ENCODE assay signal across 8 mouse cellular contexts in the genomic region with DNA sequence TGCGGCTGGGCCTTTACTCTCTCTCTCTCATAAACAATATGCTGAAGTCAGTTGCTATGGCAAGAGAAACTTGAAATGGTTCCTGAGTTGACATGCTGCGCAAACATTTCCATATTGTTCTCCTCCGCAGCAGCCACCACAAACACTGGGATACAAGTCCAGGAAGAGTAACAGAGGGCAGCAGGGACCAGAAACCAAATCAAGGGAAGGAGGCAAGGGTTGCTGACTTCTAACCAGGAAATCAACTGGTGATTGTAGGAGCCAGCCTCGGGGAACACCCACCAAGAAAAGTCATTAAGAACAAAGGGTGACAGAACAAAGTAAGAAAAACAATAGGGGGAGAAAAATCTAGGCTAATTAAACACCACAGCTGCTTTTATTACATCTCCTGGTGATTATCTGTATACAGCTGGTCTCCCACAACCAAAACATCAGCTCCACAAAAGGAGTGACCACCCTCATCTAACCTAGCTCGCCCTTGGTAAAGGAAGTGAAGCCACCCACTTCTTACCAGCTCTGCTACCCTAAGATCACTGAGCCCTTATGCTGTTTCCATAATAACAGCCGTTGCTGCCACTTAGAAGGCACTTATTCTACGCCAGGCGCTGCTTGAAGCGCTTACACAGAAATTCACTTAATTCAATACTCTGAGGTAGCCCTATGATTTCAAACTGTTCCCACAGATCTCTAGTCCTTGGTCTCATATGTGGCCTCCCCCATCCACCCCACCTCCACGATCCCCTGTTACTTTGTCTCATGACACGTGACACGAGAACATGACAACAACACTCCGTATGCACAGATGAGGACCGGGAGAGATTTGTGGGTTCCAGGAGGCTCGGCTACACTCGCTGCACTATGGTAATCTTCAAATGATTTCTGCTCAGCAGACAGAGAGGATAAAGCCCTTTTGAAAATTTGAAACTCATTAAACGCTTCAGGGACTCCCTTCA. TPM values are rescaled to one million over a fixed set of nuclear protein-coding genes. Genes with fewer than 3 reads are reported as not detected.
DNase-seq lines count a peak whose midpoint lies in the region; TF ChIP-seq lines count a peak whose summit lies in the region.
"Had no signal": no experiment of that assay in that cellular context is flagged by ENCODE, and none has a peak within 500 bp of the region (broad histone marks: within the 10 kb centered on the region; RNA-seq: fewer than 3 reads in every experiment).

No protein-coding gene starts in this region.

- TF ChIP-seq EP300 in CH12.LX (IDR thresholded peaks at IDR 0.05; ENCODE audit: low read length) = no peak
- TF ChIP-seq EP300 in MEL (IDR thresholded peaks at IDR 0.05; ENCODE audit: low read depth in 1 of 2, low read length in 2 of 2) = no peak

- whole genome bisulfite sequencing in hindbrain, embryonic 10.5 days = 40% methylated on average over 17 of the region's 17 CpGs

- no peak for TF ChIP-seq CTCF in CH12.LX (conservative IDR thresholded peaks at IDR 0.05 in 1 of 2, IDR thresholded peaks at IDR 0.05 in 1 of 2; ENCODE audit: low read depth in 2 of 2, low read length in 2 of 2)
- TF ChIP-seq CTCF in MEL (IDR thresholded peaks at IDR 0.05 in 2 of 3, conservative IDR thresholded peaks at IDR 0.05 in 1 of 3; ENCODE audit: control insufficient read depth in 1 of 3, insufficient read depth in 1 of 3, low read depth in 2 of 3, low read length in 3 of 3, poor library complexity in 1 of 3, severe bottlenecking in 1 of 3) = no peak

- H3K27ac ChIP-seq in CH12.LX (ENCODE audit: insufficient read depth, low read depth) (no peak overlapping the region), MEL (ENCODE audit: control insufficient read depth, low read depth, low read length) (no peak overlapping the region)
- H3K27ac ChIP-seq in hindbrain, embryonic 10.5 days = no peak overlapping the region

- no peaks in the 10 kb centered on the region for H3K79me2 ChIP-seq in CH12.LX (replicated peaks; ENCODE audit: control insufficient read depth, extremely low read depth, insufficient read depth, poor library complexity, severe bottlenecking)
- H3K79me2 ChIP-seq in MEL (ENCODE audit: control insufficient read depth, insufficient read depth, low read length, poor library complexity) = peaks cover 4% of the 10 kb centered on the region

- TF ChIP-seq RAD21 in CH12.LX (IDR thresholded peaks at IDR 0.05; ENCODE audit: low read depth, low read length) = no peak
- no peak for TF ChIP-seq RAD21 in MEL (IDR thresholded peaks at IDR 0.05; ENCODE audit: low read depth, low read length)

- dilution Hi-C loops in CH12.LX (cut with MboI; ENCODE audit: extremely low pct_ligation_motif_present, extremely low pct_unique_long_range_greater_than_20kb, low sequenced_read_pairs) = no loop called here

- H3K9ac ChIP-seq in CH12.LX (ENCODE audit: insufficient read depth, low read depth) = peak overlapping the region; percentile 44; the same call in 1 of the 2 replicates
- peak overlapping the region; percentile 92 for H3K9ac ChIP-seq in MEL (ENCODE audit: control insufficient read depth, low read depth, low read length, poor library complexity, severe bottlenecking)

- no peaks in the 10 kb centered on the region for H3K36me3 ChIP-seq in CH12.LX (replicated peaks in 1 of 2; ENCODE audit: control insufficient read depth in 1 of 2, insufficient read depth in 1 of 2, low read length in 1 of 2)
- peaks cover 0 to 12% of the 10 kb centered on the region in 2 experiments; a peak in 2 of 4 replicates for H3K36me3 ChIP-seq in MEL (ENCODE audit: control insufficient read depth in 1 of 2, insufficient read depth in 2 of 2, low read length in 2 of 2)
- no peaks in the 10 kb centered on the region for H3K36me3 ChIP-seq in hindbrain, embryonic 10.5 days

- H3K4me1 ChIP-seq in CH12.LX (ENCODE audit: control insufficient read depth in 1 of 2, insufficient read depth in 2 of 2) = peaks cover 0 to 15% of the 10 kb centered on the region in 2 experiments; a peak in 2 of 4 replicates
- peaks cover 4 to 20% of the 10 kb centered on the region in 2 experiments for H3K4me1 ChIP-seq in MEL (ENCODE audit: control insufficient read depth in 1 of 2, insufficient read depth in 2 of 2, low read length in 2 of 2)
- peaks cover 33% of the 10 kb centered on the region for H3K4me1 ChIP-seq in hindbrain, embryonic 10.5 days (replicated peaks)

- TF ChIP-seq POLR2A in CH12.LX (IDR thresholded peaks at IDR 0.05; ENCODE audit: low read depth, low read length) (no peak), MEL (IDR thresholded peaks at IDR 0.05; ENCODE audit: control insufficient read depth in 1 of 2, insufficient read depth in 1 of 2, low read depth in 1 of 2, low read length in 2 of 2, poor library complexity in 1 of 2) (no peak)

- DNase-seq in CH12.LX (ENCODE audit: extremely low read depth) (no peak), MEL (ENCODE audit: low read depth, low spot score) (no peak)
- DNase-seq in hindbrain, embryonic 10.5 days (ENCODE audit: low spot score) = peak; percentile 18
- peak; percentile 64 for DNase-seq in lung, postnatal 25 days (ENCODE audit: low spot score)
- DNase-seq in urinary bladder, postnatal 4 days (ENCODE audit: low spot score in 2 of 2) = no peak
- DNase-seq in ovary, adult 18-20 months (ENCODE audit: low spot score) = no peak
- no peak for DNase-seq in urinary bladder, adult 2 months (ENCODE audit: low spot score)

- H3K9me3 ChIP-seq in CH12.LX (replicated peaks; ENCODE audit: low read length) (no peaks in the 10 kb centered on the region), MEL (replicated peaks; ENCODE audit: insufficient read depth, low read length) (no peaks in the 10 kb centered on the region)
- no peaks in the 10 kb centered on the region for H3K9me3 ChIP-seq in hindbrain, embryonic 10.5 days

- H3K27me3 ChIP-seq in CH12.LX (replicated peaks) (no peaks in the 10 kb centered on the region), MEL (ENCODE audit: control insufficient read depth in 1 of 2, insufficient read depth in 2 of 2, low read length in 2 of 2) (no peaks in the 10 kb centered on the region)
- no peaks in the 10 kb centered on the region for H3K27me3 ChIP-seq in hindbrain, embryonic 10.5 days (ENCODE audit: insufficient read depth, poor library complexity, severe bottlenecking)

- H3K4me3 ChIP-seq in CH12.LX (replicated peaks in 1 of 3; ENCODE audit: low read depth in 2 of 3, low read length in 2 of 3, poor library complexity in 1 of 3) (peak overlapping the region in 2 of 3 experiments; percentile 58 to 88), MEL (ENCODE audit: control insufficient read depth in 1 of 2, insufficient read depth in 1 of 2, low read depth in 2 of 2, low read length in 2 of 2) (peak overlapping the region; percentile 82 to 93)
- peak overlapping the region; percentile 90 for H3K4me3 ChIP-seq in hindbrain, embryonic 10.5 days

- peak overlapping the region; percentile 67; the same call in 1 of the 2 replicates for H3K4me2 ChIP-seq in CH12.LX (ENCODE audit: insufficient read depth, low read depth, poor library complexity, severe bottlenecking)

- in situ Hi-C loops in CH12.LX (cut with MboI; ENCODE audit: low pct_ligation_motif_present, low pct_unique_long_range_greater_than_20kb, low sequenced_read_pairs) = no loop called here

TF ChIP-seq in CH12.LX, 34 proteins besides CTCF, POLR2A, EP300 and RAD21 (continues in another document):
- TF ChIP-seq ELF1 (IDR thresholded peaks at IDR 0.05; ENCODE audit: low read depth, low read length) (no peak), MAZ (IDR thresholded peaks at IDR 0.05; ENCODE audit: low read depth, low read length) (no peak), JUND (conservative IDR thresholded peaks at IDR 0.05; ENCODE audit: low read depth, low read length) (no peak), ZC3H11A (IDR thresholded peaks at IDR 0.05; ENCODE audit: low read depth, low read length) (no peak), NRF1 (IDR thresholded peaks at IDR 0.05; ENCODE audit: low read depth, low read length) (no peak), POLR2AphosphoS2 (IDR thresholded peaks at IDR 0.05; ENCODE audit: low read depth, low read length) (no peak), CHD2 (IDR thresholded peaks at IDR 0.05; ENCODE audit: low read length) (no peak)

TF ChIP-seq in MEL, 35 proteins besides CTCF, POLR2A, EP300 and RAD21 (continues in another document):
- TF ChIP-seq MYC (IDR thresholded peaks at IDR 0.05; ENCODE audit: low read depth, low read length) (no peak), MEF2A (IDR thresholded peaks at IDR 0.05; ENCODE audit: extremely low read depth, insufficient replicate concordance, low read depth, low read length, poor library complexity, severe bottlenecking) (no peak), ZKSCAN1 (IDR thresholded peaks at IDR 0.05; ENCODE audit: low read depth, low read length) (no peak), MXI1 (IDR thresholded peaks at IDR 0.05; ENCODE audit: low read depth, low read length) (no peak), UBTF (IDR thresholded peaks at IDR 0.05; ENCODE audit: borderline replicate concordance, insufficient read depth, low read depth, low read length) (no peak), ETS1 (IDR thresholded peaks at IDR 0.05; ENCODE audit: low read depth, low read length) (no peak), RCOR1 (IDR thresholded peaks at IDR 0.05; ENCODE audit: low read depth, low read length) (no peak)

RNA-seq across cellular contexts. Expression of a gene that starts 1.1 kb away (rescaled TPM):
- 2.1 and 2.6 TPM in 2 replicates for total RNA-seq in CH12.LX (2012; rRNA removed)
- 0.86 and 1.6 TPM in 2 replicates for total RNA-seq in CH12.LX (2014; rRNA removed)
- polyA plus RNA-seq in CH12.LX (2012; ENCODE audit: insufficient read length, low read depth) = 2.6 and 3.6 TPM in 2 replicates
- total RNA-seq in MEL (2012; rRNA removed) = 4.7 and 4.9 TPM in 2 replicates
- 10 to 100 TPM in 1 of 2 experiments, not detected in 1; 11.5 TPM for polyA plus RNA-seq in MEL (2012; ENCODE audit: insufficient read depth in 1 of 2, insufficient read length in 2 of 2, low read depth in 1 of 2, low replicate concordance in 2 of 2, missing spikeins in 1 of 2)
- 23.3 and 29.2 TPM in 2 replicates for polyA plus RNA-seq in hindbrain, embryonic 10.5 days (2016; fragmentation: Nextera tagmentation; extraction: Ambion mirVana)
- 56.7 and 64.7 TPM in 2 replicates for polyA plus RNA-seq in urinary bladder, adult 2 months (2012; rRNA removed)

RNA-seq across cellular contexts. Expression of a gene that starts 22.9 kb away (rescaled TPM):
- total RNA-seq in CH12.LX (2012; rRNA removed) (not detected in 2 replicates), CH12.LX (2014; rRNA removed) (not detected in 2 replicates), MEL (2012; rRNA removed) (0.27 TPM in 1 of 2 replicates, not detected in the other)
- polyA plus RNA-seq in CH12.LX (2012; ENCODE audit: insufficient read length, low read depth) (not detected in 2 replicates), MEL (2012; ENCODE audit: insufficient read depth in 1 of 2, insufficient read length in 2 of 2, low read depth in 1 of 2, low replicate concordance in 2 of 2, missing spikeins in 1 of 2) (1 to 10 TPM in 1 of 2 experiments, not detected in 1; 2.1 TPM)
- 24.1 and 36.7 TPM in 2 replicates for polyA plus RNA-seq in hindbrain, embryonic 10.5 days (2016; fragmentation: Nextera tagmentation; extraction: Ambion mirVana)
- 0.49 and 0.52 TPM in 2 replicates for polyA plus RNA-seq in urinary bladder, adult 2 months (2012; rRNA removed)
- total RNA-seq: liver, adult 2 months had no signal

RNA-seq across cellular contexts. Expression of a gene that starts 24.3 kb away (rescaled TPM):
- total RNA-seq in CH12.LX (2012; rRNA removed) (0.25 TPM in 2 replicates), CH12.LX (2014; rRNA removed) (not detected in 2 replicates), MEL (2012; rRNA removed) (0.42 and 0.81 TPM in 2 replicates)
- polyA plus RNA-seq in CH12.LX (2012; ENCODE audit: insufficient read length, low read depth) (0.39 and 0.49 TPM in 2 replicates), MEL (2012; ENCODE audit: insufficient read depth in 1 of 2, insufficient read length in 2 of 2, low read depth in 1 of 2, low replicate concordance in 2 of 2, missing spikeins in 1 of 2) (1 to 10 TPM in 1 of 2 experiments, not detected in 1; 1.7 TPM)
- 131 and 243 TPM in 2 replicates for polyA plus RNA-seq in hindbrain, embryonic 10.5 days (2016; fragmentation: Nextera tagmentation; extraction: Ambion mirVana)
- 84.1 and 93.7 TPM in 2 replicates for polyA plus RNA-seq in urinary bladder, adult 2 months (2012; rRNA removed)

Comparison
In these comparisons a context has a peak if more than half of its experiments do, and no peak if none do; other contexts are left out.
1. DNase-seq: peak in hindbrain, embryonic 10.5 days (single experiment) and lung, postnatal 25 days (single experiment); none in CH12.LX (single experiment), MEL (single experiment), urinary bladder, postnatal 4 days (0 of 2), ovary, adult 18-20 months (single experiment) and urinary bladder, adult 2 months (single experiment).
2. RNA of a gene that starts 24.3 kb away (polyA plus RNA-seq): 131 to 243 TPM in hindbrain, embryonic 10.5 days and 84.1 to 93.7 TPM in urinary bladder, adult 2 months; 1.7 TPM in MEL and 0.39 to 0.49 TPM in CH12.LX; every median in the first group is over 10 times any median in the second.
3. Peak in every context shown above with its lines, with median percentiles within 50 percentile points of each other: H3K4me3 ChIP-seq.